Mouse (Mus musculus): ENCODE results near the gene Ciz1.

GRCm38 (mm10) chr2:32343351-32343671 lies 8.8 kb upstream of the Ciz1 start:
- TF ChIP-seq POLR2A (IDR thresholded peaks at IDR 0.05; ENCODE audit: borderline replicate concordance, low read depth, low read length) (no peak), CTCF (IDR thresholded peaks at IDR 0.05; ENCODE audit: low read depth, low read length) (no peak)

Measured in bone marrow macrophage, adult 2 months (primary cell).